8 mouse cellular contexts compared by ENCODE assay signal in the genomic region with DNA sequence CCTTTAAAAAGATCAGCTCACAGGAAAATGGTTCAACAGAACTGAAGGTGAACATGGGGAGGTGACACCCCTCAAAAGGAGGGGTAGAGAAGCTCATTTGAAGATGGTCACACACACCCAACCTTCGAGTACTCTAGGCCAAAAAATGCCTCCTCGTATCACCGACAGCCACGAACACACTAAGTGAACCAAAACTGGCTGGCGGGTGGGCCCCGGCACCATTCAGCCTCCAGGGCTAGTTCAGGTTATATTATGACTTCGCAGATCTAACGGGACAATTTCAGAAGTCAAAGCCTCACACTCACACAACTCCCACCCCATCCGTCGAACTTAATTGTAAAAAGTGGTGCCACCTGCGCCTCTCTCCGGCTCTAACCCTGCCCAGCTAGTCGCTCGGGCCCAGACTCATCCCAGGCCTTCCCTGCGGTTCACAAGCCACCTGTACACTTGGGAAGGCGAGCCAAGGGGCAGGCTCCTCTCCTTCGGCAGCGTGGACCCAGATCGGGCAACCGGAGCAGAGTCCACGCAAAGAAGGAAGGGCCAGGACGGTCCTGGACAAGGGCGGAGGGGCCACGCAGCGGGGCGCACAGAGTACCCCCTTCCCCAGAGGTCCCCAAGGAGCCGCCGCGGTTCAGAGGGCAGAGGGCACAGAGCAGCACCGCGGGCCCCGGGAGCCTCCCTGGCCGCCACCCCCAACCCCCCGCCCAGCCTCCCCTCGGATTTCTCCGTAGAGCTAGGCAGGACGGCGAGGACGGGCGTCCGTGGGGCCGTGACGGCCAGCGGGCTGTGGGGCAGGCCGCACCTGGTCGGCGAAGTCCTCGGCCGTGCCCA. TPM values are rescaled to one million over a fixed set of nuclear protein-coding genes. Genes with fewer than 3 reads are reported as not detected.
DNase-seq lines count a peak whose midpoint lies in the region; ATAC-seq and TF ChIP-seq lines count a peak whose summit lies in the region.

No protein-coding gene starts in this region.

- H3K4me2 ChIP-seq in hindbrain, embryonic 11.5 days (replicated peaks; ENCODE audit: low read depth, low read length), result peak overlapping the region; percentile 82
- peak overlapping the region; percentile 88 for H3K4me2 ChIP-seq in neural tube, embryonic 13.5 days

- H3K4me1 ChIP-seq in cortical plate, adult 2 months (ENCODE audit: control insufficient read depth, insufficient read depth, low read length), result 0 out of 2 replicates have a peak, but pooled peaks cover 2% of the 10 kb centered on the region
- H3K4me1 ChIP-seq in hindbrain, embryonic 11.5 days (replicated peaks; ENCODE audit: control insufficient read depth, insufficient read depth, low read length), result no peaks in the 10 kb centered on the region
- H3K4me1 ChIP-seq in neural tube, embryonic 13.5 days (replicated peaks), result peaks cover 32% of the 10 kb centered on the region

- peak overlapping the region; percentile 51 for H3K4me3 ChIP-seq in cortical plate, adult 2 months (ENCODE audit: insufficient read depth, low read length)
- peak overlapping the region; percentile 98 for H3K4me3 ChIP-seq in hindbrain, embryonic 11.5 days (ENCODE audit: low read depth, low read length)
- peak overlapping the region; percentile 98 for H3K4me3 ChIP-seq in neural tube, embryonic 13.5 days

- no peaks in the 10 kb centered on the region for H3K27me3 ChIP-seq in hindbrain, embryonic 11.5 days (ENCODE audit: control insufficient read depth, insufficient read depth, low read length)
- no peaks in the 10 kb centered on the region for H3K27me3 ChIP-seq in neural tube, embryonic 13.5 days

- no peak for TF ChIP-seq CTCF in cortical plate, adult 2 months (IDR thresholded peaks at IDR 0.05; ENCODE audit: extremely low read depth, insufficient read depth, low read length)

- no peaks in the 10 kb centered on the region for H3K9me3 ChIP-seq in hindbrain, embryonic 11.5 days (ENCODE audit: control insufficient read depth, low read length)
- H3K9me3 ChIP-seq in neural tube, embryonic 13.5 days, result no peaks in the 10 kb centered on the region

- WGBS in hindbrain, embryonic 11.5 days, result 4% methylated on average over 36 of the region's 49 CpGs
- WGBS in neural tube, embryonic 13.5 days, result 1% methylated on average over 49 of the region's 49 CpGs

- no peak overlapping the region for H3K27ac ChIP-seq in cortical plate, adult 2 months (ENCODE audit: insufficient read depth, low read length)
- peak overlapping the region; percentile 66 for H3K27ac ChIP-seq in hindbrain, embryonic 11.5 days (ENCODE audit: low read depth, low read length)
- H3K27ac ChIP-seq in neural tube, embryonic 13.5 days (replicated peaks), result peak overlapping the region; percentile 89

- peak overlapping the region; percentile 96 for H3K9ac ChIP-seq in hindbrain, embryonic 11.5 days (ENCODE audit: low read depth, low read length)
- H3K9ac ChIP-seq in neural tube, embryonic 13.5 days, result peak overlapping the region; percentile 100

- DNase-seq in adrenal gland, postnatal 14 days, result peak; percentile 57
- no peak for DNase-seq in adrenal gland, postnatal 25 days
- peak; percentile 53 for DNase-seq in hindbrain, embryonic 11.5 days (ENCODE audit: low spot score)
- DNase-seq in liver, result peak; percentile 42
- DNase-seq in layer of hippocampus, postnatal 10 days (ENCODE audit: low spot score in 2 of 2), result no peak

- peak; percentile 4 for ATAC-seq in CD4-positive, CD25-positive, alpha-beta regulatory T cell, adult 4 months
- ATAC-seq in hindbrain, embryonic 11.5 days (ENCODE audit: low FRiP score), result no peak; the same call in 1 of the 2 replicates
- peak; percentile 30; the same call in 1 of the 2 replicates for ATAC-seq in neural tube, embryonic 13.5 days (ENCODE audit: low read depth)

- TF ChIP-seq POLR2A in cortical plate, adult 2 months (IDR thresholded peaks at IDR 0.05; ENCODE audit: extremely low read depth, insufficient read depth, low read length), result no peak

- H3K36me3 ChIP-seq in hindbrain, embryonic 11.5 days (ENCODE audit: control insufficient read depth, insufficient read depth, low read length), result 0 out of 2 replicates have a peak, but pooled peaks cover 2% of the 10 kb centered on the region
- H3K36me3 ChIP-seq in neural tube, embryonic 13.5 days, result peaks cover 39% of the 10 kb centered on the region

RNA-seq across cellular contexts. Expression of a gene that starts 1.0 kb away (rescaled TPM):
- total RNA-seq in adrenal gland, postnatal 14 days (2021), result 142 and 147 TPM in 2 replicates
- 152 and 210 TPM in 2 replicates for total RNA-seq in adrenal gland, postnatal 25 days (2021)
- 100 to 1,000 TPM in 1 of 2 experiments, 10 to 100 TPM in 1; 83.0 to 121 TPM for polyA plus RNA-seq in CD4-positive, CD25-positive, alpha-beta regulatory T cell, adult 4 months (2017; shearing (Covaris generic))
- polyA plus RNA-seq in cortical plate, adult 2 months (2012; rRNA removed), result 56.1 and 58.4 TPM in 2 replicates
- polyA plus RNA-seq in hindbrain, embryonic 11.5 days (2014; fragmentation: Nextera tagmentation; extraction: Ambion mirVana), result 140 and 143 TPM in 2 replicates
- polyA plus RNA-seq in neural tube, embryonic 13.5 days (2015; fragmentation: Nextera tagmentation; extraction: Ambion mirVana), result 115 and 119 TPM in 2 replicates
- 10 to 100 TPM; 62.1 to 64.0 TPM for total RNA-seq in layer of hippocampus, postnatal 10 days (2021)

RNA-seq across cellular contexts. Expression of a gene that starts 1.2 kb away (rescaled TPM):
- 0.45 TPM in 1 of 2 replicates, not detected in the other for total RNA-seq in adrenal gland, postnatal 14 days (2021)
- total RNA-seq in adrenal gland, postnatal 25 days (2021), result 0.33 TPM in 1 of 2 replicates, not detected in the other
- under 1 TPM in 1 of 2 experiments, not detected in 1; 0.42 TPM for polyA plus RNA-seq in CD4-positive, CD25-positive, alpha-beta regulatory T cell, adult 4 months (2017; shearing (Covaris generic))
- 0.23 and 0.30 TPM in 2 replicates for polyA plus RNA-seq in cortical plate, adult 2 months (2012; rRNA removed)
- not detected in 2 replicates for polyA plus RNA-seq in hindbrain, embryonic 11.5 days (2014; fragmentation: Nextera tagmentation; extraction: Ambion mirVana)
- 0.11 and 0.61 TPM in 2 replicates for polyA plus RNA-seq in neural tube, embryonic 13.5 days (2015; fragmentation: Nextera tagmentation; extraction: Ambion mirVana)
- total RNA-seq in layer of hippocampus, postnatal 10 days (2021), result under 1 TPM; 0.20 to 0.39 TPM

RNA-seq across cellular contexts. Expression of a gene that starts 16.4 kb away (rescaled TPM):
- 81.6 and 84.1 TPM in 2 replicates for total RNA-seq in adrenal gland, postnatal 14 days (2021)
- total RNA-seq in adrenal gland, postnatal 25 days (2021), result 109 and 117 TPM in 2 replicates
- polyA plus RNA-seq in CD4-positive, CD25-positive, alpha-beta regulatory T cell, adult 4 months (2017; shearing (Covaris generic)), result 100 to 1,000 TPM; 100 to 116 TPM
- polyA plus RNA-seq in cortical plate, adult 2 months (2012; rRNA removed), result 136 and 138 TPM in 2 replicates
- polyA plus RNA-seq in hindbrain, embryonic 11.5 days (2014; fragmentation: Nextera tagmentation; extraction: Ambion mirVana), result 52.9 and 53.9 TPM in 2 replicates
- polyA plus RNA-seq in neural tube, embryonic 13.5 days (2015; fragmentation: Nextera tagmentation; extraction: Ambion mirVana), result 78.8 and 86.4 TPM in 2 replicates
- 10 to 100 TPM; 81.5 to 83.5 TPM for total RNA-seq in layer of hippocampus, postnatal 10 days (2021)

RNA-seq across cellular contexts. Expression of a gene that starts 16.5 kb away (rescaled TPM):
- total RNA-seq in adrenal gland, postnatal 14 days (2021), result 33.0 and 35.2 TPM in 2 replicates
- total RNA-seq in adrenal gland, postnatal 25 days (2021), result 44.2 and 45.9 TPM in 2 replicates
- 10 to 100 TPM; 51.4 to 64.4 TPM for polyA plus RNA-seq in CD4-positive, CD25-positive, alpha-beta regulatory T cell, adult 4 months (2017; shearing (Covaris generic))
- 56.9 and 59.0 TPM in 2 replicates for polyA plus RNA-seq in cortical plate, adult 2 months (2012; rRNA removed)
- 44.6 and 50.7 TPM in 2 replicates for polyA plus RNA-seq in hindbrain, embryonic 11.5 days (2014; fragmentation: Nextera tagmentation; extraction: Ambion mirVana)
- 55.8 and 64.2 TPM in 2 replicates for polyA plus RNA-seq in neural tube, embryonic 13.5 days (2015; fragmentation: Nextera tagmentation; extraction: Ambion mirVana)
- total RNA-seq in layer of hippocampus, postnatal 10 days (2021), result 10 to 100 TPM; 35.4 to 38.7 TPM

RNA-seq across cellular contexts. Expression of a gene that starts 22.1 kb away (rescaled TPM):
- 490 and 536 TPM in 2 replicates for total RNA-seq in adrenal gland, postnatal 14 days (2021)
- total RNA-seq in adrenal gland, postnatal 25 days (2021), result 481 and 517 TPM in 2 replicates
- 1,000 to 10,000 TPM in 1 of 2 experiments, 100 to 1,000 TPM in 1; 646 to 1,008 TPM for polyA plus RNA-seq in CD4-positive, CD25-positive, alpha-beta regulatory T cell, adult 4 months (2017; shearing (Covaris generic))
- 642 and 671 TPM in 2 replicates for polyA plus RNA-seq in cortical plate, adult 2 months (2012; rRNA removed)
- 627 and 628 TPM in 2 replicates for polyA plus RNA-seq in hindbrain, embryonic 11.5 days (2014; fragmentation: Nextera tagmentation; extraction: Ambion mirVana)
- polyA plus RNA-seq in neural tube, embryonic 13.5 days (2015; fragmentation: Nextera tagmentation; extraction: Ambion mirVana), result 457 and 479 TPM in 2 replicates
- total RNA-seq in layer of hippocampus, postnatal 10 days (2021), result 100 to 1,000 TPM; 346 to 356 TPM

Comparison
In these comparisons a context has a peak if more than half of its experiments do, and no peak if none do; other contexts are left out.
1. DNase-seq: peak in adrenal gland, postnatal 14 days (single experiment), hindbrain, embryonic 11.5 days (single experiment) and liver (single experiment); none in adrenal gland, postnatal 25 days (single experiment) and layer of hippocampus, postnatal 10 days (0 of 2).
2. Peak in every context shown above with its lines, with median percentiles within 50 percentile points of each other: H3K4me3 ChIP-seq.